Mouse (Mus musculus): ENCODE results near the gene Ctnnal1.

Gene Ctnnal1

GRCm38 (mm10) chr4:56802669-56803150 lies 62.3 kb downstream of the Ctnnal1 start:
- DNase-seq (ENCODE audit: low spot score in 2 of 2): no peak

DNA sequence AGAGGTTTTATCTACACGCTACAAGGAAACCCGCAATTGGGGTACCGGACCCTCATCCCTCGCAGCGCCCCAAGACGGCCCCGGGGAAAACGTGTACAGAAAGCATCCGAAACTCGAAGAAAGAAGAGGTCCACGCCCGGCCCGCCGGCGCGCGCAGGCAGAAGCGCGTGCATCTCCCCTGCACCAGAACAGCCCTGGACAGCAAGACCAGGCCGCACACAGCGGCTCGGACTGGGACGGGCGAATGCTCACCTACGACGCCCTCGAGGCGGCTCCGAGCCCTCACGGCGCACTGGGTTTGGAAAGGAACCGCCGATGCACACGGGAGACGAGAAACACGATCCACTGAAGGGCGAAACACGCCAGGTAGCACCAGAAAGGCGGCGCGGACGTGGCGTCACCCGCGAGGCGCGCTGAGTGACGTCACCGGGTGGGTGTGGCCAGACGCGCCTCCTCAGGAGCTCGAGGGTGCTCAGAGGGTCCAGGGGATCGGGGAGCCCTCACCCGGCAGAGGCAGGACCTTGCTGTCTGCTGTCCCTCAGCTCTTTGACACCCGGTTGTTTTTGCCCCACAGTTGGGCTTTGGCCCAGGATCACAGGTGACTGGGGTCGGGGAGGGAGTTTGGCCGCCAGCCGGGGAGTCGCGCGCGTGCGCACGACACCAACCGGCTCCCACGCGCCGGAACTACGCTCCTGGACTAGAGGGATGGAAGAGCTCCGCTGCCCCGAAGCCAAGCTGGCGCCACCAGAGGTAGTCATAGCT lies 62.9 kb downstream of the Ctnnal1 start, which contains the start of the genes Elp1 and Fam206a:
TSS of gene Elp1 (minus strand) at position 425 of the 762 bp plus-strand sequence.
TSS of gene Fam206a (plus strand) at position 439 of the 762 bp plus-strand sequence.
- peak; percentile 88 to 94 for DNase-seq (ENCODE audit: low spot score in 2 of 2)

GRCm38 (mm10) chr4:56791373-56791772 lies 73.6 kb downstream of the Ctnnal1 start:
- no peak for DNase-seq (ENCODE audit: low spot score in 2 of 2)

- DNase-seq (ENCODE audit: low spot score in 2 of 2): no peak
Observed at GRCm38 (mm10) chr4:56771065-56771464, 93.9 kb downstream of the Ctnnal1 start.

- no peak for DNase-seq (ENCODE audit: low spot score in 2 of 2)
Observed at GRCm38 (mm10) chr4:56768913-56769312, 96.1 kb downstream of the Ctnnal1 start.

DNA sequence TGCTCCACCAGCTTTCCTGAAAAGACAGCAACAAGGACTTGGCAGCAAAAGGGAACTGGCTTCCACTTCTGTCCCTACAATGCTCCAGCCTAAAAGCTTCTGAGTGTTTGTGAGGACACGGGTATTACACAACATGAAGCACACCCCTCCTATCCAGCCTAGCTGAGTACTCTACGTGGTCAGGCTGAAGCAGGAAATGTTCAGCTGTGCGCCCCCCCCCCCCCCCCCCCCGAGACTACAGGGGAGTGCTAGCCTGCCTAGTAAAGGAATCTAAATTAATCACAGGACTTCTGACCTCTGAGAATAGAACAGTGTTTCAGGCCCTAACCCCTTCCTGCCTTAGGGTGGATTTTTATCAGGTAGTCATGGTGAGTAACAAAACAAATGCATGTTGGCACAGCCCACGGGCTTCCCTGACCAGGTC lies 97.1 kb downstream of the Ctnnal1 start:
- DNase-seq (ENCODE audit: low spot score in 2 of 2): no peak

Measured in spleen, postnatal 14 days (tissue).